19 mouse cellular contexts compared by ENCODE assay signal in genomic region chr11:81280070-81280469, GRCm38 (mm10).
"Had no signal": no experiment of that assay in that cellular context is flagged by ENCODE, and none has a peak within 500 bp of the region (broad histone marks: within the 10 kb centered on the region; RNA-seq: fewer than 3 reads in every experiment).

No protein-coding gene starts in this region.

- H3K27me3 ChIP-seq: lung, embryonic 15.5 days; megakaryocyte, embryonic 14.5 days; midbrain, embryonic 13.5 days; midbrain, embryonic 15.5 days; neural tube, embryonic 12.5 days had no signal

- H3K4me1 ChIP-seq: lung, embryonic 15.5 days; megakaryocyte, embryonic 14.5 days had no signal

- H3K9ac ChIP-seq: lung, embryonic 15.5 days; midbrain, embryonic 13.5 days; midbrain, embryonic 15.5 days; neural tube, embryonic 12.5 days had no signal

- DNase-seq: lung, adult 2 months; lung, postnatal 14 days; lung, postnatal 36 days; retina, postnatal 1 day; right cerebral cortex, adult 18-20 months; right cerebral cortex, postnatal 25 days; right cerebral cortex, postnatal 4 days; spleen, adult 18-20 months; thymus, adult 18-20 months; thymus, postnatal 14 days; thymus, postnatal 36 days had no signal

- H3K36me3 ChIP-seq: lung, embryonic 15.5 days; midbrain, embryonic 13.5 days; midbrain, embryonic 15.5 days; neural tube, embryonic 12.5 days had no signal

- ATAC-seq: lung, postnatal 0 days; midbrain, embryonic 13.5 days; midbrain, embryonic 15.5 days had no signal

- H3K27ac ChIP-seq: lung, embryonic 15.5 days; macrophage; midbrain, embryonic 13.5 days; midbrain, embryonic 15.5 days; neural tube, embryonic 12.5 days had no signal

- H3K9me3 ChIP-seq: lung, embryonic 15.5 days; midbrain, embryonic 13.5 days; midbrain, embryonic 15.5 days; neural tube, embryonic 12.5 days had no signal

- H3K4me3 ChIP-seq: lung, embryonic 15.5 days; megakaryocyte, embryonic 14.5 days; midbrain, embryonic 13.5 days; midbrain, embryonic 15.5 days; neural tube, embryonic 12.5 days had no signal

- H3K4me2 ChIP-seq: lung, embryonic 15.5 days; midbrain, embryonic 11.5 days; midbrain, embryonic 13.5 days; midbrain, embryonic 15.5 days; neural tube, embryonic 12.5 days had no signal
